Mouse (Mus musculus): Measurements from ENCODE around the gene Zfp286.
"Not testable (repeated sequence)": the region's sequence is repeated elsewhere in the genome, so short reads cannot be mapped to it uniquely, and the experiment has no call there.

The Zfp286 gene

DNA sequence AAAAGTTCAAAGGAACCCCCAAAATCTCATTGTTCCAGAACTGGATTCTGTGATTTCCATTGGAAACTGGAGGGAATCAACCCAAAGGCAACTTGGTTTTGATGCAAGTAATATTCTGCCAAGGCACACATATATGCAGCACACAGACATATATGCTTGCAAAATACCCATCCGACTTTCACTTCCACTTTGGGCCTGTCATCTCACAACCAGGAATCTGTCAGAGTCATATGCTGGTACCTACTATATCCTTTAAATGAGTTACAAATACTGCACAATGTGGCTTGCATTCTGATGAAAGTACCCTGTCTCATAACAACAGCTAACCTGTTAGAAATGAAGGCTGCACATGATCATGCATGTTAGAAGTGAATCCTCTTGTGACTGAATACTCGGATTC is 18.7 kb upstream of the Zfp286 start:
- in situ Hi-C loops (cut with MboI, MseI): no loop called here

- in situ Hi-C loops (cut with MboI, MseI): no loop called here
Observed at GRCm38 (mm10) chr11:62804119-62804518, 14.9 kb upstream of the Zfp286 start.

- in situ Hi-C loops (cut with MboI, MseI): no loop called here
Observed at GRCm38 (mm10) chr11:62789617-62789936, 315 bp upstream of the Zfp286 start.

- in situ Hi-C loops (cut with MboI, MseI): no loop called here
Observed at GRCm38 (mm10) chr11:62776510-62776909, 12.8 kb downstream of the Zfp286 start.

DNA sequence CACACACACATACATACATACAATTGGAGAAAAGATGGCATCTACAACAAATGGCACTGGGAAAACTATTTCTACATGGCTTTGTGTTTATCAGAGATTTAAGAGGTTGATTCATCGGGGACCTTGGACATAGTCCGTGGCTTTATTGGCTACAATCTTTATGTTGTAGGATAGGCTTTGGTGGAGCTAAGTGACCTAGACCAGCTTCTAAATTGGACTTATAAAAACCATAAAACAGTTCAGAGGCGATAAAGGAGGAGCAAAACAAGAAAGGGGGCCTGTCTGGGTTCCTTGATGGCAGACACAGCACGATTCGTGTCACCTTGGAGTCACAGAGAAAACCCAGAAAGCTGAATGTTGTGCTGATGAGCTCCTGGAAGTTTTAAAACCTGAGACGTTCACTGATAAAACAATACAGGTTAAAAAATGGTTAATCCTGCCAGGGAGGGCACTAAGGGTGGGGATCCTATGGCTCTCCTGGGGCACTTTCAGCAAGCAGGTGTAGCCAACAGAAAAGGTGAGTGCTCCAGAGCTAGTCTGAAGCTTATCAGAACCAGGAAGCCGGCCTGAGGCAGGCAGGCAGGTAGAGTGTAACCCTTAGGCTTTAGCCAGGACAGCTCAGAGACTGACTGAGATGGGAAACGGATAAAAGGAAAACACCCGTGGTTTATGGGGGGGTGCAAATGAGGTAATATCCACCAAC is 28.4 kb downstream of the Zfp286 start:
- in situ Hi-C loops (cut with MboI, MseI): no loop called here

- in situ Hi-C loops (cut with MboI, MseI): loop anchor here (5.0 to 10.0 kb wide), 4 partner anchors 89 to 376 kb away; partner anchors contain the start of gene Fbxw10 (in 1 of the 2)
Observed at GRCm38 (mm10) chr11:62758491-62758890, 30.8 kb downstream of the Zfp286 start.

- in situ Hi-C loops (cut with MboI, MseI): loop anchor here (5.0 to 10.0 kb wide), 4 partner anchors 89 to 377 kb away; partner anchors contain the start of gene Fbxw10 (in 1 of the 2)
Observed at GRCm38 (mm10) chr11:62757906-62758305, 31.4 kb downstream of the Zfp286 start.

DNA sequence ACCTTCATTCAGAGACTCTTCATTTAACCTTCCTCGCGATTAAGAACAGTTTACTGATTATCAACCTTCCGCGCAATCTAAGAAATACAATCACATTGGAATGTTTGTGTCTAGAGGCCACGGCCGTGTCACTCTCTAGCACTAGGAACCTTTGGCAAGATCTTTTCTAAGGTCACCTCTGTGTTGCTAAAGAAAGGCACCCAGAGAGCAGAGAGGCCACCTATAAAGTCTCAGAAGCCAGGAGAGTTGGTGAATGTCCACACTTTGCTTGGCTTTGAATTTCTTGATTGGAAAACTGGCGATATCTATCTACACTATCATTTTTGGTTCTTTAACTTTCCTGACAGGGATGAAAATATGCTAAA is 32.1 kb downstream of the Zfp286 start:
- in situ Hi-C loops (cut with MboI, MseI): loop anchor here (5.0 to 10.0 kb wide), 4 partner anchors 90 to 378 kb away; partner anchors contain the start of gene Fbxw10 (in 1 of the 2)

DNA sequence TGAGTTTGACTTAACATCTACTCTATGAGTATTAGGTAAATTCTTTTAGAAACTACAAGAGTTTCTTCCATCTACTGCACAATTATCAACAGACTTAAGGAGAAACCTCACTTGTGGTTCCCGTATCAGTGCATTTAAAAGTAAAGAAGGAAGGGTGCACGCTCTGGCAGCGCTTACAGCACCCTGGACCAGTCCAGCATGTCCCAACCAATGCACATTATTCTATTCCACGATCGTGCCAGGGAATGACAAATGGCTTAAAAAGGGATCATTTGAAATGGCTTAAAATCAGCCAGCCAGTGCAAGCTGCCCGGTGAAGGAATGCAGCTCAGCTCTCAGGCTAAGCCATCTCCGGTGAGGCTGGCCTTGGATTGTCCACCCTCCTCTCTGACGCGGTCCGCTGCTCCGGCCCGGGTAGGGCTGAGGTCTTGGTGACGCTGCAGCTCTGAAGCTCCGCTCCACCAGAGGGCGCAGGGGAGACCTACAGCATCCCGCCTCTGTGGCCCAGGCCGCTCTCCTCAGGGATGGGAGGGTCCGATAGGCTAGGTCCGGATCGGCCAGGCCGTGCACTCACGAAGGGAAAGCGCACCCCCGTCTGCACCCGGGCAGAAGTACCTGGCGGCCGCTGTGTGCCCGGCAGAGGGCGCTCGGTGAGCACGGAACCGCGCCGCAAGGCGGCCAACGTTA is 32.7 kb downstream of the Zfp286 start:
- in situ Hi-C loops (cut with MboI, MseI): loop anchor here (5.0 to 10.0 kb wide), 4 partner anchors 91 to 378 kb away; partner anchors contain the start of gene Fbxw10 (in 1 of the 2)

GRCm38 (mm10) chr11:62752780-62753179 is 36.5 kb downstream of the Zfp286 start, which contains the start of gene Gm10428:
Gene Gm10428, plus strand, starts transcription at chr11:62753100.
- in situ Hi-C loops (cut with MboI, MseI): loop anchor here in 1 of 2 experiments (10.0 kb wide), 1 partner anchor 382 kb away; no protein-coding TSS in a partner anchor

DNA sequence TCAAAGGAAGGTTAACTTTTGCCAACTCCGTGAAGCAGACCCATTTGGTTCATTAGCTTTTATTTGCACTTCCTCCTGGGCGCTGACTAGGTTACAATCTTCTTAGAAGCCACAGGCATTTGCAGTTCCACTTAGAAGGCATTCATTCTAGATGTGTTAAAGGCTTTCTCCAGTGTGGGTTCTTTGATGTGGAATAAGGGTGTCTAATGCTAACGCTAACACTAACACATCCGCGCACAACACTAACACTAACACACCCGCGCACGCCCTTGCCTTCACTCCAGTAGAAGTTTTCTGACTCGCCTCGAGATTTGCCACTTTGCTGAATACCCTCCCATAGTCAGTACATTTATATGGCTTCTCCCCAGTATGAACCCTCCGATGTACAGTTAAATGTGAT is 37.1 kb downstream of the Zfp286 start:
- in situ Hi-C loops (cut with MboI, MseI): loop anchor here in 1 of 2 experiments (10.0 kb wide), 1 partner anchor 383 kb away; no protein-coding TSS in a partner anchor

GRCm38 (mm10) chr11:62749445-62749844 is 39.8 kb downstream of the Zfp286 start:
- in situ Hi-C loops (cut with MboI, MseI): not testable (repeated sequence)

- in situ Hi-C loops (cut with MboI, MseI): no loop called here
Observed at GRCm38 (mm10) chr11:62748062-62748461, 41.2 kb downstream of the Zfp286 start.

- in situ Hi-C loops (cut with MboI, MseI): no loop called here
Observed at GRCm38 (mm10) chr11:62747227-62747626, 42.0 kb downstream of the Zfp286 start.

- in situ Hi-C loops (cut with MboI, MseI): no loop called here
Observed at GRCm38 (mm10) chr11:62746001-62746533, 43.2 kb downstream of the Zfp286 start.

DNA sequence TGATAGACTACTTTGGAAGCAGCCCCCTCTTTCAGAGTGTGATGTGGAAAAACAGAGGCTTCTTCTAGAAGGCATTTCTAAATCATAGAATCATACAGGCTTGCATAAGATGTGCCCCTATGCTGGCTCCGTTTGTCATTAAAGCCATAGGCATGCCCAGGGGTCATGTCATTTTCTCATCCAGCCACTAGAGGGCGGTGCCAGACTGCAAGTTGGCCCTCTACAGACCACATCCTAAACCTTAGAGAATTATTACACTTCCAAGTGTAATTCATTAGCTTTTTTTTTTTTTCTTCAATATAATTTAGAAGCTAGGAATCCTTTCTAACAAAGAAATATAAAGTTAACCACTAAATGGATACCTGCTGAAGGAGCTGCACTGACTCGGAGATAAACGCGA is 45.2 kb downstream of the Zfp286 start:
- in situ Hi-C loops (cut with MboI, MseI): no loop called here

- in situ Hi-C loops (cut with MboI, MseI): no loop called here
Observed at GRCm38 (mm10) chr11:62742261-62742957, 46.9 kb downstream of the Zfp286 start.

DNA sequence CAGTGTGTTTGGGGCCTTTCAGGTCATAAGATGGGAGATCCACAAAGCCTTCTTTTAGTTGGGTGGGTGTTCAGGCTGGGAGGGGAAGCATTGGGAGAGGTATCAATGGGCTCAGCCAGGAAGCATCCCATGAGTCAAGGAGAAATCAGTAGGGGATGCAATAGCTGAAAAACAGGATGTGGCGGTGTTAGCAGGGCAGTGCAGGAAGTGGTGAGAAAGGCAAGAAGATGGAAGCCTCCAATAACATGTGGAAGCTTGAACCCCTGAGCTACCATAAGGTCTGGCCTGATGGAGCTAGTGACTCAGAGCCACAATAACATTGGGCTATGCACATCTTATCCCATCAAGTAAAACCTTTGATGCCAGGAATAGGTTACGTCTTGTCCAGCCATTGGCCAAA is 48.1 kb downstream of the Zfp286 start:
- in situ Hi-C loops (cut with MboI, MseI): no loop called here

DNA sequence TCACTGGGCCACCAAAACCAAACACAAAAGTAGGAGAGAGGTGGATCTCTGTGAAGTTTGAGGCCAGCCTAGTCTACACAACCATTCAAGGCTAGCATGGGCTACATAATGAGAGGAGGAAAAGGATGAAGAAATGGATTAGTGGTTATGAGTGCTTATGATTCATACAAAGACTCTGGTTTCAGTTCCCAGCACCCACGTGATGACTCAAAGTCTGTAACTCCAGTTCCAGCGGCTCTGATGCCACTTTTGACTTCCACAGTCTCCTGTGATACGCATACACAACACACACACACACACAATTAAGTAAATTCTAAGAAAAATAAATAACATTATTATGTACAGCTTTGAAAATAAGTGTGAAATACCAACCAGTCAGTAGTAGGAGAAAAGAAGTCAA is 56.6 kb downstream of the Zfp286 start:
- in situ Hi-C loops (cut with MboI, MseI): loop anchor here in 1 of 2 experiments (10.0 kb wide), 1 partner anchor 1182 kb away; no protein-coding TSS in a partner anchor

DNA sequence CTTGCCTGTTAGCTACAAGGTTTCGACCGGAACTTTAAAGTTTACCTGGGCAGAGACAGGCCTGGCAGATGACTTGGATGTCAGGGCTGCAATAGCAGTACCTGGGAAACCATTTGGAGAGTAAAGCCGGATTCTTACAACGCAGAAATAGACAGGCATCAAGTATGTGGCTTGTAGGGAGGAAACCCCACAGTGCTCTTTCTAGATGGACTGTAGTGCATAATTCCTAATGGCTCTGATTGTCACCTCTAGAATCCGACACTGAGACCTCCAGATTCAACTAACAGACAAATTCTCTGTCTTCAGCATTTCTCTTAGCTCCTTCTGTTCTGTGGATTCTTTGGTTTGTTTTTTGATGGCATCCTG is 57.3 kb downstream of the Zfp286 start:
- in situ Hi-C loops (cut with MboI, MseI): loop anchor here in 1 of 2 experiments (10.0 kb wide), 1 partner anchor 1183 kb away; no protein-coding TSS in a partner anchor

DNA sequence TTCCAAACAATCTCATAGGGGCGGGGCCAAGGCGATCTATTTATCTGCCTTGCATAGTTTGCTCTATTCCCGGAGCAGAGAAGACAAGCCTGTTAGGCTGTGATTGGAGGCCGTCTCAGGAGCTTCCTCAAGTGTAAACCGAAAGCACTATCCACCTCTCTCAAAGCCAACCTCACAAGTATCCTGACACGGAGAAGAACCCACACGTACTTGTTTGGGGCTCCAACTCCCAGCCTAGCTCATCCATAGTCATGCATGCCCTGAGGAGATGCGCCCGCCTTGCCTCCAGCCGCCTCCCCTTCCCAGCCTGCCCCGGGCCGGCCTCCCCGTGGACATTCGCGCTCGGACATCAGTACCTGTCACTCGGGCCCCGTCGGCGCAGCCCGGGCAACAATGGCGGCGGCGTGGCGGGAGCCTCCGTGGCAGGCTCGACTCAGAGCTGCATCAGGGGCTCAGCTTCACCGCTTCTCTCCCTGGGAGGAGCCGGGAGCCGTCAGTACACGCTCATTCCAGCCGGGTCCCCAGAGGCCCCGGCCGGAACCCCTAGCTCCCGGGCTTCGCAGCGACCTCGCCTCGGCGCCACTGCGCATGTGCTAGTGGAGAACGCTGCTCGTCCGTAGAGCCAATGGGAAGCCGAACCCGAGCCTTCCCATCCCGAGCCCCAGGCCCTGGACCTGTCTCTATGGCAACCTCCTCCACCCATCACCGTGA is 57.8 kb downstream of the Zfp286 start, which contains the start of gene Zfp287:
Zfp287 (minus strand) TSS at position 595 of the 711 bp plus-strand sequence.
- in situ Hi-C loops (cut with MboI, MseI): loop anchor here in 1 of 2 experiments (10.0 kb wide), 1 partner anchor 1183 kb away; no protein-coding TSS in a partner anchor
